Mouse (Mus musculus): ENCODE measurements around the gene Maco1.

The Maco1 gene

DNA sequence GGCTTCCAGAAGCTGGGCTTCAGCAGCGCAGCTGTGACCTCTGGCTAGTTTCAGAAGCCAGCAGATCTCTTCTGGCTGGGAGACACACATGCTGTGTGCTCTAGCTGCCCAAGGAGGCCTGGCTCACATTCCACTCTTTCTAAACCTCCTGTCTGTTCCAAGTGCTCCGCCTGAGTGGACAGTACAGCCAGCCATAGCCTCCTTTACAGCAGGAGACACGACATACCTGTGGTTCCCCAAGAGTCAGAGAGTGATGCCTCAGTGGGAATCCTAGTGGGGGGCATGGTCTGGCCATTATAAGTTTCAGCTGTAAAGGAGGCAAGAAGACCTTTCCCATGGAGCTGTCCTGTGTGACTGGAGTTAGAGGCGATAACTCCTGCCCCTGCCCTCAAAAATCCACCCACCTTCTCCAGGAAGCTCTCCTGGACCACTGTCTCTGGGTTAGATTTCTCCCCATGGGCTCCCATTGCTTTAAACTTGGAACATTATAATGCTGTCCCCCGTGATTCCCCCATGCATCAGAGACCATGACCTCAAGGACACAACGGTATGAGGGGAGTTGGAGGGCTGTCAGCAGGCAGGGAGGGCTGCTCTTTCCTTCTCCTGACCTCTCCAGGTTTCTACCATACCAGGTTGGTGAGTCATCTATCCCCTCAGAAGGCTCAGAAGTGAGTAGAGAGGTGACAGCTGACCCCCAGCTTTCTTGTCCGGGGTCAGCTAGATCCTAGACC, 83.9 kb downstream of the Maco1 start:
- DNase-seq: peak in 1 of 2 experiments; percentile 47

DNA sequence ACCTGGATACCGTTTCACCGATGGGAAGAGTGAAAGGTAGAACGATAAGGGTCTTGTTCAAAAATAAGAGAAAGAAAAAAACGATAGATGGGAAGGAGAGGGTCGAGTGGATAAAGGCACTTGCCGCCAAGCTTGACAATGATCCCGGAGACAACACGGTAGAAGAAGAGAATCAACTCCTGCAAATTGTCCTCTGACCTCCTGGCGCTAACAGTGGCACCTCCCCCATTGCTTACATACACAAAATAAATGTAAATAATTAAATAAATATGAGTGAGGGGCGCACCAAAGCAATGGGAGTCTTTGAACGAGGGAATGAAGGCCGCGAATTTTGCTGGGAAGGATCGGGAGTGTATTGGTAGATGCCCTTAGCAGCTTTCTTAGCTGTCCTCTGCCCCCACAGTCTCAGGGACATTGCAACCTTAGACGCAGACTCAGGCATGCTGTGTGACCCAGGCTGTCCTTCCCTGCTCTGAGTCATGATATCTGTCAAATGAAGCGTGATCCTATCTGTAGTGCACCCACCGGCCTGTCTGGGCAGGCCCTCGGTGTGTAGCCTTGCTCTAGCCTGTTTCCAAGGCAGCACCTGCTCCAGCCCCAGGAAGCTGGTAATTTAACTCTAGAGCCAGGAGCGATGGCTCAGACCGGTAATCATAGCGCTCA, 84.8 kb downstream of the Maco1 start:
- no peak for DNase-seq

DNA sequence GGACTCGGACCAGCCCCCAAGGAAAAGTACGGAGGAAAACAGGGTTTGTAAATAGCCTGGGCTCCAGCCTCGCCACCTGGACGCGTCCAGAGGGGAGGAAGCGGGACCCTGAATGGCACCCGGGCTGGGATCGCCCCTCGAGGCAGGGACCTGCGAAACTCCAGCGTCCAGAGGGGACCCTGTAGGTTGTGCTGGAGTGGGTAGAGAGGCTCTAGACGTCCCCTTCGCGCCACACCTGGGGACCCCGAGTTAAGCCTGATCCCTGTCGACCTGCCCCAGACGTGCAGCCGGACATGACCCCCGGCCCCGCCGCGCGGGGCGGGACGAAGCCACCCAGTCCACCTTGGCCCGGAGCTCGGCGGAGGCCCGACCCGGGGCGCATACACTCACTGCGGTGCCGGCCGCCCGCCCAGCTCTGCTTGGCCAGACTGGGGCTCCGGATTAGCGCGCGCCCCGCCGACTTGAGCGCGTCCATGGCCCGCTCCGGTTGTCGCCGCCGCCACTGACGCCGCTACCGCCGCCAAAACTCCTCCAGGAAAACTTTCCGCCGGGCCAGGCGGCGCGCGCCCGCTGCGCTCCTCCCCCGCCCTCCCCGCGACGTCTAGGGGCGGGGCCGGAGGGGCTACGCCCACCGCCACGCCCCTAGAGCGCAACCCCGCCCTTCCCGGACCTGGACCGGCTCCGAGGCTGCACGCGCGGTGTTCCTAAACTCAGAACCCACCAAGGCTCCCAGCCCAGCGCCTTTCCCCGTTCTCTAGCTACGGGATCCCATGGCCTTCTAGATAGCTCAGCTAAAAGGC, 85.5 kb downstream of the Maco1 start, which contains the start of gene Ldlrap1:
TSS of gene Ldlrap1 (minus strand) at position 599 of the 800 bp plus-strand sequence.
- peak; percentile 82 to 91 for DNase-seq

DNA sequence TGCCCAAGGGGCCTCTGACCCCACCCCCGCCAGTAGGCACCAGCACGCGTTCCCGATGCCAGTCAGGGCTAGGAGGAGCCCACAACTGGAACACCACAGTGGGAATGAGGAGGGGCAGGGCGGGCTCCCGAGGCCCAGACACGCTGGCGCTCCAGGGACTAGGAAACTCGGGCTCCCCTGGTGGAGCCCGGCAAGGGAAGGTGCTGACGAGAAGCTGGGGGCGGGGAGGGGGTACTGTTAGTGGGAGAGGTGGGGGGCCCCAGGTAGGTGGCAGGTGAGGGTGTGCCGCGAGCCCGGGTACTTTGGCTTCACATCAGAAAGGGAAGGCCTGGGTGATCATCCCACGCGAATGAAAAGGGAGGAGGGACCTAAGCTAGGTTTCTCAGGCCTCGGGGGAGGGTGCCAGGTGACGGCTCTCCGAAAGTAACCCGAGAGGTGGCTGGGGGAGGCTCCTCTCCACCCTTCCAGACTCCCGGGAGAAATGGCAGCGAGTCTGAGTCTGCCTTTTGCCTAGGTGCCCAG, 86.2 kb downstream of the Maco1 start:
- DNase-seq: peak; percentile 60 to 63

DNA sequence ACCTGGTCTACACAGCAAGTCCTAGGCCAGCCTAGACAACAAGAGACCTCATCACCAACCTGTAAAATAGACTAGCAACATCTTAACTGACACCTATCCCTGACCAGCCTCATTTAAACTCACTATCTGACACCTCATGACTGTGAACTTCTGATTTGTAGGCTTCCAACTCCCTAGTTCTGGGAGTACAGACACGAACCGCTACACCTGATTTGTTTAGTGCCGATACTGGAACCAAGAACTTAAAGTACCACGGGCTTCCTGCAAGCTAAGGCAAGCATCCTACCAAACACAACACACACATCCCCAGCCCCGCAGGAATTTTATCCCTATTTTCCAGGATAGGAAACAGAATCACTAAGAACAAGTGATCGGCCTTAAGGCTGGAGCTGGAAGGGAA, 86.9 kb downstream of the Maco1 start:
- DNase-seq: no peak

DNA sequence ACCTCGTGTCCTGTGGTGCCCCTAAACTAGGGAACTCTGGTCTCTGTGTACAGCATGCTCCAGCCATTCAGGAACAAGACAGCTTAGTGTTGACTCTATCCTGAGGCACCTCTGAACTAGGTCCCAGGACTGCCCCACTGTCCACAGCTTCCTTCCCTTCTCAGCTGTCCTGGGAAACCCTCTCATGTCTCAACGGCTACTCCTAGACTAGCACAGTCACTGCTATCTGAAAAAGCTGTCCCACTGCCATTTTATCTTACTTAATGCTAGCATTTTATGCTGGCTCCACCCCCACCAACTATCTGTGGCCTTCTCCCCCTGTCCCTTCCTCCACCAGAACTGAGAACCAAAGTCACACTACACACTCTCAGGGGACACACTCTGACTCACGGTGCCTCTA, 88.8 kb downstream of the Maco1 start:
- no peak for DNase-seq

DNA sequence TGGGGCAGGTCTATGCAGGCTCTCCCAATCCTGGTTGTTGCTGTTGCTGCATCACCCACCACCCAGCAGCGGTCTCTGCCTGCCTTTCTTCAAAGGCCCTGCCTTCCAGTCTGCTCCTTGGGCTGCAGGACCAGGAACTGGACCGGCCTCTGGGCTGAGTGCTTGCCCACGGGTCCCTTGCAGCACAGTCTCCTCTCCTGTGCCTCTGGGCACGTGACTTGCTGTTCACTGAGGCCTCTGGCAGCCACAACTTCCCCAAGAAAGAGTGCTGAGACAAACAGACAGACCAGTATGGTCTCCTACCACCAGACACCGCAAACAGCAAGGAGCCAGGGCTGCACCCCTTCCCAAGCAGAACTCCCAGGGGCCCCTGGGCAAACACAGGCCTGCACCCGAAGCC, 90.8 kb downstream of the Maco1 start:
- peak in 1 of 2 experiments; percentile 33 for DNase-seq

DNA sequence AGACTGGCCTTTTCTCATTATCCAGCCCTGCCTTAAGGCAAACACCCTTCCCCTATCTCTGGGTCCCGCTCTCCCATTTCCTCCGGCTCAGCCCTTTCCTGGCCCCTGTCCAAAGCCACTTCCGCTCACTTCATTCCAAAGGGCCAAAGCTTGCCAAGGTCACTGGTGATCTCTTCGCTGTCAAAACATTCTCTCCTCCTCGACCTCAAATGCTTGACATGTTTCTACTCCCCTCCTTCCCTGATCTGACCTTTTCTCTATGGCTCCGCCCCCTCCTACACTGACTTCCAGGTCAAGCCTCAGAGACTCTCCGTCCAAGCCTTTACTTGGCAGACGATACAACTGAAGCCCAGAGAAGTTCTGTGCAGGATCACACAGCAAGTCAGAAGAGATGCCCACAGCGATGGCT, 92.3 kb downstream of the Maco1 start:
- DNase-seq: peak; percentile 91

DNA sequence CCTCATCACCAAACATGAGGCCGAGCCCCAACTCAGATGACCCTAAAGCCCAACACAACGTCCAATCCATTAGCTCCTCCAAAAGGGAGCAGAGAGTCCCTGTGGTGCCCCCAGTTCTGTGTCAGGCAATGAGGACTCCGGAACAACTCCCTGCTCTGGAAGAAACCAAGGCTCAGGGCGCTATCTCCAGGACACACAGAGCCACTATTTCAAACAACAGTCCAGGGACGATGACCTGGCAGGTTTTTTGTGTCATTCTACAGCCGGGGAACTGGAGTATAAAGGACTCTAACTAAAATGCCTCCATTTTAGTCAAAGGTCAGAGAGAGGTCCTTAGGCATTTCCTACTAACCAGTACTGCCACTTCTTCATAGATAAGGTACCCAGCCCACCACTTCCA, 92.9 kb downstream of the Maco1 start:
- DNase-seq: no peak

DNA sequence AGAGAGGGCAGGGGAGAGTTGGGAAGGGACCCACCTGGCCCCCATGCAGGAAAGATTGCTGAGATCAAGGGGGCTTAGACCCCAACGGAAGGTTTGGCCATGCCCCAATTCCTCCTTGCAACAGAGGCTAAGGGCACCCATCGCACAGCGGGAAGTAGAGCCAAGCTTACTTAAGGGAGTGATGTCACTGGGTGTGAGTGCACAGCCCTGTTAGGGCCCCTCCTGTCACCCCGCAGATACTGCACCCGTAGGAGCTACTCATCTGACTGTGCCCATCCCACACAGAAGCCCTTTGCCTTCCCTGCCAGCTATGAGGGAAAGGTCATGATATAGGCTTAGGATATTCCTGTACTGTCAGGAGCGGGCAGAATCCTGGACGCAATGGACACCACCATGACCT, 93.6 kb downstream of the Maco1 start:
- no peak for DNase-seq

DNA sequence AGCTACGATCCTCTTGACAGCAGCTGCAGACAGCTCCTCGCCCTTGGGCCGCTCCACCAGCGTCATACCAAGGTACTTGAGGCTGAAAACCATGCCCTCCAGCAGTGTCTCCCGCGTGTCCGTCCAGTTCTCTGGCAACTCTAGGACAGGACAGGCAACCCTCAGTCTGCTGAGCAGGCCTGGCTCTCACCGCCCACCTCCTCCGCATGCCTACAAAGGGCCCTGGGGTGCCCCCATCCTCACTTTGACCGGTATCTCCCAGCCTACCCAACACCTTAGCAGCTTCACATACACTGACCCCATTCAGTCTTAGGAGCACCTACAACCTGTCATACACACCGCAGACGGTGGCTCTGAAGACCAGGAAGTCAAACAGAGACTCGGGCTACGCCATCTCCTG, 94.2 kb downstream of the Maco1 start:
- DNase-seq: no peak

DNA sequence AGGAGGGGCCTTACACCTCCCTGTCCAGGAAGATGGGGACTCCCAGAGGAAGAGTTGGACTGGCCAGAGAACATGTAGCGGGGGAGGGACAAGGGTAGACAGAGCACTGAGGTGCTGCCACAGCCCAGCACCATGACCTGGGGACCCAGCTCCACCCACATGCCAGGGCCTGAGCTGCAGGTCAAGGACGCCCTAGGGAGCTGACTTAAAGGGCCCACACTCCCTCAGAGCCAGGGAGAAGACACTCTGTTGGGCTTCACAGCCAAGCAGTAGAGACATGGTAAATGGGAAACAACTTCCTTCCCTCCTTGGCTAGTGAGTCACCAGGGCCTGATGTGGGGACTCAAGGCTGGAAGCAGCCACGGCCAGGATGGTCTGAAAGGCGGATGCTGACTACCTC, 94.8 kb downstream of the Maco1 start:
- DNase-seq: no peak

DNA sequence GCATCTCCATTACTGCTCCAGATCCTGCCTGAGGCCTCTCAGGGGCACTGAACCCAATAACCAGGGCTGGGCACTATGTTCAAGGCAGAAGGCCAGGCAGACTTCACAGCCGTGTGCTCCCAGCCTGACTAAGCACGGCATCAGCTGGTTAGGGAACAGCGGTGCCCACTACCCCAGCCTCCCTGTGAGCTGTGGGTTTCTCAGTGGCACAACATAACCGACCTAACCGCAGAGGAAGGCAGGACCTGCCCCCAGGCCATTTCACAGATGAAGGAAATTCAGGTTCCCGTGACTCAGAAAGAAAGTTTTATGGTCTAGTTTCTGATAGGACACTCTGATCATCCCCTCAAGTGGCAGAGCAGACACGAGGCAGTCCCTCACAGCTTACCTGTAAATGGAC, 96.2 kb downstream of the Maco1 start:
- DNase-seq: no peak

DNA sequence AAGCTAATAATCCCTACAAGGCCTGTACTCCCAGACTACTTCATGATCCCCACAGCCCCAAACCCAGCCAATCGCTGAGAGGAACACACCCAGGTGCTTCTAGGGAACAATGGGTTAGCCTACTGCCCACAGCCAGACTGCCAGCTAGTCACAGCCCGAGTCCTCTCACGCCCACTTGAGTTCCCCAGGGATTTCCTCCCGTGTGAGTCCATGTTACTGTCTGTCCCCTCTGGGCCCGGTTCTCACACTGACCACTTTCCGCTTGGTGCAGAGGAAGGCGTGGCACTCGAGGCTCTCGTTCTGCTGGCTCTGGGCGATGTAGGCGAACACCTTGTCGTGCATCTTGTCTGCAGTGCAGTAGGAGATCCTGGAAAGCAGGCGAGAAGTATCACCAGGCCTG, 98.2 kb downstream of the Maco1 start:
- DNase-seq: no peak

DNA sequence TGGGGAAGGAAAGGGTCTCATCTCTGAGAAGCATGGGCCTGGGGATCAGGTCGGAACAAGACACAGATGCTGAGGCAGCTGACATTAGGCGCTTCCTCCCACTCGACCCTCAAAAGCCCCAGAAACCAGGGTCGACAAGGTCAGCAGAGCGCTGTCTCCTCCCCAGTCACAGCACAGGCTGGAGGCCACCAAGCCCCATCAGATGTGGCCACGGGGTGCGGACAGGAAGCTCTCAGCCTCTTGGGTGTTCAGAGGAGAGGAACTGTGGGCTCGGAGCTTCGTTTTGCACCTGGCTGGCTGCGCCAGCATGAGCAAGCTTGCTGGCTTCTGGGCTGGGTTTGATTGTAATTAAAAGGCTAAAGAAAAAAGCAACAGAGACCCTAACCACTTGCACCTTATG, 98.8 kb downstream of the Maco1 start:
- no peak for DNase-seq

DNA sequence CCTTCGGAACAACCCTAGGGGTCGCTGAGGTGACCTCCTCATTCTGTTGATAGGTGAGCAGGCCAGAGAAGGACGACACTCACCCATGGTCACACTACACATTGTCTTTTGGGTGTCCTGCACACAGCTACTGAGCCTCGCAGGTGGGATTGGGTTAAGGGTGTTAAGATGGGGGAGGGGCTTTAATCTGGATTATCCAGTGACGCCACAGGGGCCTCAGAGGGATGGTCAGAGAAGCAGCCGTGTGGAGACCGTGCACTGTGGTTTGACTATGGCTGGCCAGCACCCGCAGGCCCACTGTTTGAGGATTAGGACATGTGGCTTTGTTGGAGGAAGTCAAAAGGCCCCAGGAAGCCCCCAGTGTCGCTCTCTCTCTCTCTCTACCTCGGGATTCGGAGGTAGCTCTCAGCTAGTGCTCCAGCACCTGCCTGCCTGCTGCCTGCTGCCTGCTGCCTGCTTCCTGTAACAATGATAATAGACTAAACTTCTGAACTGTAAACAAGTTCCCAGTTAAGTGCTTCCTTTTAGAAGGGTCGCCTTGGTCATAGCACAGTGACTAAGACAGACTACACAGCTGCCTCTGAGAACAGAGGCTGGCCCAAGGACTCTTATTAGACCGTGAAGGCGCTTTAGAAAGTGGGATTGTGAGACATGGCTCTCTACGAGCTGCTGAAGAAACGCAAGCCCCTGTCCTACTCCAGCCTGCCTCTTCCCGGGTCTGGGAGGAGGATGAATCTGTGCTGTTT, 99.5 kb downstream of the Maco1 start:
- DNase-seq: no peak

DNA sequence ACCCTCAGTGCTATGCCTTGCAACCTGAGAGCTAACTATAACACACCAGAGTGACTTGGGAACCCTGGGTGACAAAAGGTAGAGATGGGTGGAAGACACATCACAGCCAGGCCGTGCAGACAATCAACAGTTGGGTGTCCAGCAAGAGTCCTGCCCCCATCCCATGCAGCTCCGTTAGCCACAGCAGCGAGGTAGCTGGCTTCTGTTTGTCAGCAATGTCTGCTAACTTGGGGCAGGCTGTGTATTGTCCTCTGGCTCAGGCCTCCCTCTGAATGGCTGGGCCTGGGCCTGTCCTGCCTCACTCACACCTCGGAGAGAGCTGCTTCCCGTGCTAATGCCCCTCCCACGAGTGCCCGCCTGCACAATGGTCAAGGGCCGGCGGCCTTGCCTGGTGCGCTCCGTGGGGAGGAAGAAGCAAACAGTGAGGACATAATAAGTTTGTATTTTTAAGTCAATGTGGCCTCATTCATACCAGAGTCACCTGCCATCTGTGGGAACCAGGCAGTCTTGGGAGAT, 100.2 kb downstream of the Maco1 start:
- DNase-seq: no peak
